Mouse (Mus musculus) ovary, postnatal 10 days (tissue): ENCODE measurements at regions not wholly inside any gene's neighbourhood (a gene's known extent, or its start where the extent isn't known, plus 50 kb on each side); places are given as distances from the start of the nearest gene placed in this dataset.

ENCODE experiments used
- DNase-seq: peaks from one replicate; pipeline ENCODE4 v3.0.0; 2022; ENCODE audit warnings: low spot score

GRCm38 (mm10) chr2:138824873-138825272, 568.5 kb downstream of the Btbd3 start:
- DNase-seq: no peak

GRCm38 (mm10) chr2:138827813-138828570, 571.6 kb downstream of the Btbd3 start:
- no peak for DNase-seq

GRCm38 (mm10) chr2:138838846-138839245, 582.5 kb downstream of the Btbd3 start:
- no peak for DNase-seq

- DNase-seq: no peak
Measured at GRCm38 (mm10) chr2:138859121-138859520, 602.8 kb downstream of the Btbd3 start.

GRCm38 (mm10) chr2:138896563-138896962, 597.1 kb upstream of the Sptlc3 start:
- DNase-seq: no peak

GRCm38 (mm10) chr2:138897101-138897500, 596.6 kb upstream of the Sptlc3 start:
- no peak for DNase-seq

- DNase-seq: no peak
Measured at GRCm38 (mm10) chr2:138937165-138937564, 556.5 kb upstream of the Sptlc3 start.

GRCm38 (mm10) chr2:138939367-138939766, 554.3 kb upstream of the Sptlc3 start:
- DNase-seq: no peak

GRCm38 (mm10) chr2:138966110-138966790, 527.5 kb upstream of the Sptlc3 start:
- DNase-seq: no peak

GRCm38 (mm10) chr2:138974548-138974947, 519.2 kb upstream of the Sptlc3 start:
- DNase-seq: no peak

- DNase-seq: no peak
Measured at GRCm38 (mm10) chr2:138990031-138990430, 503.7 kb upstream of the Sptlc3 start.

GRCm38 (mm10) chr2:139032105-139032812, 461.5 kb upstream of the Sptlc3 start:
- no peak for DNase-seq

GRCm38 (mm10) chr2:139034800-139035199, 458.9 kb upstream of the Sptlc3 start:
- DNase-seq: no peak

GRCm38 (mm10) chr2:139041671-139042273, 451.9 kb upstream of the Sptlc3 start:
- no peak for DNase-seq

GRCm38 (mm10) chr2:139044684-139045083, 449.0 kb upstream of the Sptlc3 start:
- no peak for DNase-seq

GRCm38 (mm10) chr2:139055249-139055648, 438.5 kb upstream of the Sptlc3 start:
- no peak for DNase-seq

- no peak for DNase-seq
Measured at GRCm38 (mm10) chr2:139069276-139069961, 424.3 kb upstream of the Sptlc3 start.

GRCm38 (mm10) chr2:139071690-139072089, 422.0 kb upstream of the Sptlc3 start:
- no peak for DNase-seq

- DNase-seq: no peak
Measured at GRCm38 (mm10) chr2:139093487-139094066, 400.1 kb upstream of the Sptlc3 start.

GRCm38 (mm10) chr2:139111669-139112068, 382.0 kb upstream of the Sptlc3 start:
- DNase-seq: no peak

GRCm38 (mm10) chr2:139114523-139114922, 379.2 kb upstream of the Sptlc3 start:
- no peak for DNase-seq
